Mouse (Mus musculus) urinary bladder, postnatal 36 days (tissue): ENCODE data around the gene Rufy1.

ENCODE experiments used
- DNase-seq, 2 experiments: peaks; one replicate each; pipeline ENCODE4 v3.0.0; 2022; ENCODE audit warnings: low spot score in 2 of 2, mixed read lengths in 1 of 2

The Rufy1 gene

DNA sequence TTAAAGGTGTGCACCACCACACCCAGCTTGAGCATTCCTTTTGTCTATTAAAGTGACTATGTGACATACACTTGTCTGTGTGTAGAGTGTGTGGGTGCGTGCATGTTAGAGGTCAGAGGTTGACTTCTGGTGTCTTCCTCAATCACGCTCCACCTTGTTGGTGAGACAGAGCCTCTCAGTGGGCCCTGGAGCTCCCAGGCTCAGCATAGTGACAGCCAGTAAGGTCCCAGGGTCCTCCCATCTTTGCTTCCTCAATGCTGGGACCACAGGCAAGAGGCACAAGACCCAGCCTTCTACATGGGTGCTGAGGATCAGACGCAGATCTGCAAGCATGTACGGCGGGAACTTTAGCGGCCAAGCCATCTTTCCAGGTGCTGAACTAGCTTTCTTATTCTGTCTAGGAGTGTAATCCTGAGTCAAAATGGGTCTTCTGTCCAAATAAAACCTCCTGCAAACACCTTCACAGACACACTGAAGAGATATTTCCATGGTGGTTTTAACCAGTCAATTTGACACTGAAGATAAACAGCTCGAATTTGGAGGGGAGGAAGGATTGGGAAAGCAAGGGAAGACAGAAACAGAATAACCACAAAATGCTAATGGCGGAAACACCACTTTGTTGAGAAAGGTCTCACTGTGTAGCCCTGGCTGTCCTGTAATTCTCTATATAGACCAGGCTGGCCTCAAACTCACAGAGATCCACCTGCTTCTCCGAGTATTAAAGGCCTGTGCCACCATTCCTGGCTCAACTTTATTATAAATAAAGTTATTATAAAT lies 84.5 kb downstream of the Rufy1 start:
- DNase-seq: no peak

DNA sequence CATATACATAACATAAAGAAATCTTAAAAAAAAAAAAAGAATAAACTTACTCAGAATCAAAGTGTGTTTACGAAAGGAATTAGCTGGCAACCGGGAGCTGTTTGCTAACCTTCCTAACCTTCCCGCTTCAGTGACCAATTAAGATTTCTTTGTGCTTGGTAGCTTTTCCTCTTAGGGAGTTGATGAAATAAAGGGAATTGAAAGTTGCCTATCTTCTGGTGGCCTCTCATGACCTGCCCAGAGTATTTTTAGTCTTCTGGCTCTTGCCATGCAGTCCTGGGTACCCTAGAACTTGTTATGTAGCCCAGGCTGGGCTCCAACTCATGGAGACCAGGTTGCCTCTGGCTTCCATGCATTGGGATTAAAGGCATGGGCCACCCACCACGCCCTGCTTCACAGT lies 85.4 kb downstream of the Rufy1 start:
- no peak for DNase-seq
